Mouse (Mus musculus) megakaryocyte, embryonic 14.5 days (primary cell): Measurements from ENCODE around the gene Dmc1.

ENCODE experiments used
- FLI1 ChIP-seq: IDR thresholded peaks from 2 replicates; pipeline ENCODE4 v1.6.1; 2012; ENCODE audit warnings: low read length, inconsistent platforms, mixed read lengths
- GATA1 ChIP-seq: IDR thresholded peaks from 3 replicates; pipeline ENCODE4 v1.6.1; 2012; ENCODE audit warnings: mixed read lengths, low read length, inconsistent platforms, borderline replicate concordance

DNA sequence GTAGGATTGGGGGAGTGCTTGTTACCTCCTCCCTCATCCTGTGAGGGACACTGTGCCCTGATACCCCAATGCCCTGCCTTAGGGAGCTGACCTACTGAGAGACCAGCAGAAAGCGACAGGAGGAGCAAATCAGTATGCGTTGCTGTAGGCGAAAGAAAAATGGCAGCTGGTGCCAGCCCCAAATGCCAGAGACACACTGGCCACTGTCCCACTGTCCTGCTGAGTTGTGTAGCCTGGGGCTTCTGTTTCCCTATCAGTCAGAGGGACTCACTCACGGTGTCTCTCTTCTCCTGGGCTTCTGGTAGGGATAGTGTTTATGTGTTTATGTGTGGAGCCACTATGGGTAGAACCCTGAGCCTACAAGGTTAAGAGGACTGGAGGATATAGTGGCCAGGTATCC, 87.2 kb downstream of the Dmc1 start:
- TF ChIP-seq GATA1 (no peak), FLI1 (no peak)
